Mouse (Mus musculus) common myeloid progenitor, adult 5-6 weeks (primary cell): ENCODE results near the gene Smarca2. TPM values are rescaled to one million over a fixed set of nuclear protein-coding genes. Genes with fewer than 3 reads are reported as not detected.

Experiments
- ATAC-seq: replicated peaks from 2 replicates; pipeline ENCODE4 v1.8.0; 2016; ENCODE audit warnings: low read depth, mild to moderate bottlenecking, moderate TSS enrichment, inconsistent platforms; ENCODE audit not compliant: poor library complexity, severe bottlenecking
- total RNA-seq: library from RNA; stranded (forward); fragments of 200-1000, 187-1606 nt; gene quantifications from 2 replicates; pipeline ENCODE4 v1.2.3, GENCODE M21; 2017

The Smarca2 gene
- total RNA-seq, 1 experiment from 2014 or later, result 109 TPM

DNA sequence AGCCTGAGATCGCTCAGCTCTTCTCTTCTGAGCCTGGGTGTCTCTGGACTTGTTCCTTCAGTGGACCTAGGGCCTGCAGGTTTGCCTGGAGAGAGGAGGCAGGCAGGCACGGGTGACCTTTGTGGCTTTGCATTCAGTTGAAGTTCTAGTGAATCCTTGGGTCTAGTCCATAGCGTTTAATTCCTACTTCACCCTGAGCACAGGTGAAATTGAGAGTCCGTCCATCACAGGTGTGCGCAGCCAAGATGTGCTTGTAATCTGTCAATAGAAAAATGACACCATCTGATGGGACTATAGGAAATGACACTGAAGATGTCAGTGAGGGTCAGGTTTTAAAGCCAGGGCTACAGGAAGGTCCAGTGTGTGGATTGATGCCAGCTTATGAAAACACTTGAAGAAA is 164.0 kb downstream of the Smarca2 start:
- no peak for ATAC-seq

DNA sequence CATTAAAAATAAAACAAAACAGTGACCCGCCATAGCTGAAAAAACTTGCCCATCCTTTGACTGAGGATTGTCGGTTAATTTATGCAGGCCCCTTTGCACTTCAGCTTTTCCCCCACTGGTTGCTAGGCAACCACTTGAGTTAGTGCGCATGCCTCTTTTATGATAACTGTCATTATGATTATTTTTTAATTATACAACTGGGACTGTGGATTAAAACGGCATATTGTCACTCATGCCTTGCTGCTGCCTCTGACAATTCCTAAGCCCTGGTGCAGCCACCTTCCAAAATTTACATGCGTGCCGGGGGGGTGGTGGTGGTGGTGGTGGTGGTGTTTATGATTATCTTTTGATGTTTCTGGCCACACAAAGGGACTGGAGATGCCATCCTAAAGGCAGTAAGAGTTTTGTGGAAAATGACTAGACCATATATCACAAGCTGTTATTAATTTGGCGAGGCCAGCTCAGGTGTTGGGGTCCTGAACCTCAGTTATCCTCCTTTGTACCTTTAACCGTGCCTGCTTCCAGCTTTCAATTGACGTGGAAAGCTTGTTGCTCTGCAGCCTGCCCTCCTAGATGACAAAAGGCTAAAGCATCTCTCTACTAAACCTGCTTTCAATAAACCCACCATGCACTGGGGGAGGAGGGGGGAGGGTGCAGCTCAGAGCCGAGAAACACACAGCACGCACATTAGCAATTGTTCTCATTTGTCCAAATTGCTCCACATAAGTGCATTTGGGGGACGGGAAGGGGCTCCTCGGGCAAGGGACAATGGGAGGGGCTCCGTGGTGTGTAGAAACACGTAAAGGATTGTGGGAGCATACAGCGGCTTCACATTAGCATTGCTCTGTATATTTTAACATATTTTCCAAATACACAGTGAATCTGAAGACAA is 165.0 kb downstream of the Smarca2 start:
- ATAC-seq, result no peak

DNA sequence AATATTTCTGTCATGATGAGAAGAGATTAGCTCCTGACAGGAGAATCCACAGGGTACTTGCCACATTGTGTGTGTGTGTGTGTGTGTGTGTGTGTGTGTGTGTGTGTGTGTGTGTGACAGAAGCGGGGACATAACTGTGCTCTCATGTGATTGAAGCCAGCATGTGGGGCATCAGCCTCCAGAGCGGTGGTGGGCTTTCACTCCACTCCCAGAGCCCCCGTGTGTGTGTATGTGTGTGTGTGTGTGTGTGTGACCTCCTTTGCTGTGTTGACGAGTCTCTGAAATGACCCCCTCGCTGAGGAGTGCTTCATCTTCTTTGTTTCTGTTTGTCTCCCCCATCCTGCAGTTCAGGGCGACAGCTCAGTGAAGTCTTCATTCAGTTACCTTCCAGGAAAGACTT is 165.7 kb downstream of the Smarca2 start:
- ATAC-seq, result no peak

DNA sequence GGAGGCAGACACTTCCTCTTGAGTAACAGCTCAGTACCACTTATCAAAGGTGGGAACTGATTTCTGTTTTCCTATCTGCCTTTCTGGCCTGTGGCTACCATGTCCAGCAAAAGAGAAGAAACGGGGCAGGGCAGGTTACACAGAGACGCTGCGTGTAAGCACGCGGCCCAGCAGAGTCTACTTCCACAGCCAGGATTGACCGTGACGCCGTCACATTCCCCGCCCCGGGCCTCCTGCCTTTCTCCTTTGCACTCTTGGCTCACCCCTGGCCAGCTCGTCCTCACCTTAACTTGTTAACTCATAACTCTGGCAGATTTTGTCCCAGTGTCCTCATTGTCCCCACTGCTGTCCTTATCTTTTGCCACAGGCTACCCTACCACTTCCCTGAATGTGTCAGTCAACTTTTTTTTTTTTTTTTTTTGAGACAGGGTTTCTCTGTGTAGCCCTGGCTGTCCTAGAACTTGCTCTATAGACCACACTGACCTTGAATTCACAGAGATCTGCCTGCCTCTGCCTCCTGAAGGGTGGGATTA is 167.3 kb downstream of the Smarca2 start:
- ATAC-seq, result no peak

DNA sequence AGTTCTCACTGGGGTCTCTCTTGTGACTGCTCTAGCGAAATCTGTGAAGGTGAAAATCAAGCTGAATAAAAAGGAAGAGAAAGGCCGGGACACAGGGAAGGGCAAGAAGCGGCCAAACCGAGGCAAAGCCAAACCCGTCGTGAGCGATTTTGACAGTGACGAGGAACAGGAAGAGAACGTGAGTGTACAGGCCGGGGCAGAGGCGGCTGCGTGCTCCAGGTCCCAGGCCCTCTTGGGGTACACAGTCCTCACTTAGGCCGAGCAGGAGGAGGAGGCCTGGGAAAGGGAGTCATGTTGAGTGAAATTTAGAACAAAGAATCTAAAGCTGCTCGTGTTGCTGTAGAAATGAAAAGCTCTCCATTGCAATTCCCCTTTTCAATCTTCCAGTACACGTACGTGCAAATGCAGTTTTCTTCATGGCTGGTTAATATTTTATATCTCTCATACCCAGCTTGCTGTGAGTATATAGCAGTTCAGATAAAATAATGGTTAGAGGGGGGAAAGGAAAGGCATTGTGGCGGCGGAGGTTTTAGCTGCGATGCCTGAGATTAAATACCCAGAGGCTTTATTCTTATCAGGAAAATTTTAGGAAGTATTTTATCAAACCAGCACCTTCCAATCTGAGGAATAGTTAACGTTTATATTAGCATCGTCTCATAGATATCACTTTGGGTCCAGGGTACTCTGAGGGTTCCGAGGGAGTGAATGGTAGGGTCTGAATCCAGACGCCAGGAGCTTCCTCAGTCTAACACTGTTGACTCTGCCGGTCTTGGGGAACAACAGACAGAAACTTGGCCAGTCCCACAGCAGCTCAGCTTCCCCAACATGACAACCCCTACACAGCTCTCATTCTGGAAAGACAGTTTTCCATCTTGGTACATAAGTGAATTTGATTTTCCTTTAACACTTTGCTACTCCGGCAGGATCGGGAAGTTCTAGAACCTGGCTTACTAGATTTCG is 171.5 kb downstream of the Smarca2 start:
- peak; percentile 52 for ATAC-seq

DNA sequence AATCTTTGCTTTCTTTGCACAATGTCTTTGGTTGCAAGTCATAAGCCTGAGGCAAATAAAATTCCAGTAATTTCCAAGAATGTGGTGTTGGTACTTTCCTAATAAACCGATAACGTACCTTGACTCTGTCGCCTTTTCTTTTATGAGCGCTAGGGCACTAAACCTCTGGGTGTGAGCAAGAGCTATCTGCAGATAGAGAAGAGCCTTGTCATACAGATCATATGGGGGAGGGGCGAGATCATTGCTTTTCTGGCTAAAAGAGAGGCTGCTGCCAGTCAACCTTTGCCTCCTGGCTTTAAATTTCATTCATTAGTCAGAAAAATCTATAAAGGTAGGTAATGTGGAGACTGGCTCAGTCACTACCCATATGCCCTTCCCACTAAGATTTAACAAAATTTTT is 173.3 kb downstream of the Smarca2 start:
- ATAC-seq, result no peak

DNA sequence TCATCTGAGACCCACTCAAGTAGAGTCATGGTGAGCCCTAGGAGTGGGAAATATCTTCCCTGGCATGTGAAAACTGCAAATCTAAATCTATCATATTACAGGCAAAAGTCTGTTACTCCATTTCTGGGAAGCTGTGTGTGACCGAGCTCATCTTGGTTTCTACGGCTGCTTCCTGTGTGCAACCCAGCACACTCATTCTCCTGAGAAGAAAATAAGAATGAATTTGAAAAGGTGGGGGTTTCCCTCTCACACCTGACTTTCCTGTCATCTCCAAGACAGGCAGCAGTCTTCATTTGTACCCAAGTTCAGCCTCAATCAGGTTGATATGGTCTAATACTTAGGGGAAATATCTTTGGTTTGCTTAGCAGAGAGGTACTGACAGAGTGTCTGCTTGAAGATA is 176.4 kb downstream of the Smarca2 start:
- ATAC-seq, result no peak

DNA sequence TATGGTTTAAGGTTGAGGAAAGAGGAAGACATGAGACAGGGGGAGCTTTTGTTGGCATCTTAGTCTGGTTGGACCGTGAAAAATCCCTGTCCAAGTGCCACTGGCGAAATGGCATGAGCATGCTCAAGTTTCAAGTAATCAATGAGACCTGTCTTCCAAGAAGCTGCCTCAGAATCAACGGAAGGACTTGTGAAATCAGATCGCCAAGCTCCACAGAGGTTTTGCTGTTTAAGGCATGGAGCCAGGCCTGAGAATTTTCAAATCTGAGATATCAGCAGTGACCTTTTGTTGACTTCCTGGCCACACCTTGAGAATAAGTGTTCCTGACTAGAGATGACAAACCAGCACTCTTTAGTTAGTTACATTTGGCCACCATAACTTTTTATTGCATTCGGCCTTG is 183.6 kb downstream of the Smarca2 start:
- ATAC-seq, result no peak

DNA sequence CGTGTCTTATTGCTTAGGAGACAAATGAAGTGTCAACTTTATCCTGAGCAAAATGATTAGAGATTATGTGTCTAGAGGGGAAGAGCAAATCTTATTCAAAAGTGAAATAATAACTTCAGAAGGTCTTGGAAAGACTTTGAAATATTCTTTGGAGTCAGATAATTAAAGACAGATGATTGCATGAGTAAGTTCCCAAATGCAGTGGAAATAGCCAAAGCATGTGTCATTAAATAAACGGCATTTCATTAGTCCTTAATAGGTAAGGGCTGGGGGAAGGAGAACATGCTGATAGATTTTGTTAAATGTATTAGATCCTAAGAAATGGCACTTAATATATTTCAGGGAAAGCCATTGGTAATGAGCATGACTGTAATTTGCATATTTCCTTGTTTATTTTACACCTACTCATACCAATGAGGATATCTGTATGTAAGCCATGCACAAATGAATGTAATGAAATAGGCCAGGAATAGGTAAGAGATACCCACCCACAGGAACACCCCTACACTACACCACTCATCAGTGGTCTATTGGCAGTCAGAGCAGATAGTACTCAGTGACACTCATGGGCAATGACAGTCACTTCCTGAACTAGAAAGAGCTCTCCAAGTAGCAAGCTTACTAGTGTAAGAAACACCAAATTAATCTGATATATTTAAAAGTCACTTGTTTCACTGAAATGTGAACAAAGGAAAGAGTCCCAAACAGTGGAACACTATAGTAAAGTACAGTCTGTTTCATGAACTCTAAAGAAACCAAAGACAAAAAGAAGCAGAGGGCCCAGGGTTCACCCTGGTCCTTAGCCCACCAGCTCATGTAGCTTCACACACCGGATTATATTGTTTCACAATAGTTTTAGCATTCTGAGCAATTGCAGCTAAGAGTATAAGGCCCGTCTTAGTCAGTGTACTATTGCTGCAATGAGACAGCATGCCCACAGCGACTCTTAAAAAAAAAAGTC is 185.8 kb downstream of the Smarca2 start:
- ATAC-seq, result no peak

DNA sequence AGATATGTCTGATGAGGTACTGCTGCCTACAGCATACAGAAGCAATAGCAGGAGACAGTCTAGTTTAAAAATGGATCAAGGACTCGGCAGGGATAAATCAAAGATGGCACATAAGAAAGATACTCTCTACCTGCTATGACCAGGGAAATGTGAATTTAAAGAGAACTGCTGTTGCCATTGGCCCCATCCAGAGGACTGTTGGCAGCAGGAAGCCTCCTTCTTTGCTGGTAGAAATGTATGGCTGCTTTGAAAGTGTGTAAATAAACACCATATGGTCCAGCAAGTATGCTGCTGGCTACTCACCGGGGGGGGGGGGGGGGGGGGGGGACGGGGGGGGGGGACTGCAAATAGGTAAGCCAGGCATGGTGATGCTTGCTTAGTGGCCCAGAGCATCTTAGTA is 189.5 kb downstream of the Smarca2 start:
- no peak for ATAC-seq

DNA sequence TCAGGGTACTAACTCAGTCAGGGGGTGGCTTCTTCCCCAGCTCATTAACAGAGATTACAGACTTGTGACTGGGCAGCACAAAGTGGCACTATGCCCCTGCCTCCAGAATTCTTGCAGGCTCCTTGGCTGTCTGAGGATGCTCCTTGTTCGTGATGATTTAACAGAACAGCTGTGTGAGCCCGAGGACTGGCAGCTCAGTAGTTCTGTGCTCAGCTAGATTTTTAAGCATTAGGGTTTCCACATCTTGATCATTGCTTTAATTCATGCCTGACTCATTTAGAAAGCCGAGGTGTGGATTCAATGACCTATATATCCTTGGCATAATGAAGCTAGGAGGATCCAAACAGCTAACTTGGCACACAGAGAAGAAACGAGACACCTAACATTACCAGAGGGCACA is 191.2 kb downstream of the Smarca2 start:
- no peak for ATAC-seq

DNA sequence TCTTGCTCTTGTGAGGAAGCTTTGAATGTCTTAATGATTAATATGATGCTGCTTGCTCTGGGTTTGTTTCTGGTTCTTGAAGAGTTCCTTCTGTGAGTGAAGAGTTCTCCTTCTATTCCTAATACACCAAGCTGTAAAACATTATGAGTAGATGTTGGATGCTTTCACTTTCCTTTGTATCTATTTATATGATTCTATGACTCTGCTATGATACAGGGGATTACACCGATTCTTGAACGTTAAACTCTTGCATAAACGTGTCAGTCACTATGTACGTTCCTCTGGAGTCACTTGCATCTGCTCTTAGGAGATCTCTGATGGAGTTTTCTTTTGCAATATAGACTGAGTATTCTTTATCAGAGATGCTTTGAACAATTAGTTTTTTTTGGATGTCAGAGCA is 199.6 kb downstream of the Smarca2 start:
- ATAC-seq, result 0 out of 2 replicates have a peak, but pooled peaks have one; percentile 11

DNA sequence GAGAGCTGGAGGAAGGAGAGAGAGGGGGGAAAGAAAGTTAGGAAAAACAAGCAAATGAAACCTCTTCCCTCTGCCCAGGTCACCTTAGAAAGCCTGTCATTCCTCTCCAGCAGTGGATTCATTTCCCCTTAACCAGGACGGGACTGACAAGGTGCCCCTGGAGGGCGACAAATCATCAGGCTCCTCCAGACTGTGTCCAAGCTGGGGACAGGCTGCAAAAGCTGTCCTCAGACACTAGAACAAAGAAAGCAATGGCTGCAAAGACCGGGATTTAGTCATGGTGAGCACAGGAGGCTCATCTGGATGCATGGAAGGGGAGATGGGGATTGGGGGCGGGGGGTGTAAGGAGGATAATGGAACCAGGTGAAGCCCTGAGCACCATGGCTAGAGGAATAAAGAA is 209.8 kb downstream of the Smarca2 start:
- ATAC-seq, result no peak

DNA sequence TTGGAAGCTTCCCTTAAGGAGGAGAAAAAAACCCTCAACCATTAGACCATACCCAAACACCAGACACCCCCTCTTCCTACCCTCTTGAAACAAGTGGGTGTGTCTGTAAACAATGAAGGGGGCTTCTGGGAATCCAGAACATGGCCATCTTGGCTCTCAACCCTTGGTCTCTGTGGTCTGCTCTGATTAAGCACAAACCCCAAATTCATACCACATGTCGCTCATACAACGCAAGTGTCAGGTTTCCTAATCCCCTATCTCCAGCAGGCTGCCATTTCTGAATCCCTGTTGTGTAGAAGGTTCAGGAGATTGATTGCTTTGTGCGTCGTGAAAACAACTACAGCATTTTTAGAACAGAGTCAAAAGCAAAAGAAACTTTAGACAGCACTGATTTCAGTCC is 213.1 kb downstream of the Smarca2 start:
- ATAC-seq, result no peak
